ENCODE assay signal across 8 mouse cellular contexts in genomic region chr12:51829290-51830076, GRCm38 (mm10). TPM values are rescaled to one million over a fixed set of nuclear protein-coding genes. Genes with fewer than 3 reads are reported as not detected.
A peak's percentile ranks its signal among the peaks of the same experiment; 100 is the strongest.
DNase-seq lines count a peak whose midpoint lies in the region; ATAC-seq lines count a peak whose summit lies in the region.

Hectd1 (minus strand) TSS chr12:51829536.

- peak within 1 kb of the TSS; percentile 78 for H3K4me2 ChIP-seq in lung, embryonic 16.5 days (ENCODE audit: low read depth, low read length)

- peak within 1 kb of the TSS; percentile 99 for H3K27ac ChIP-seq in hindbrain, embryonic 10.5 days
- H3K27ac ChIP-seq in lung, embryonic 16.5 days (ENCODE audit: low read length): peak within 1 kb of the TSS; percentile 100

- H3K9ac ChIP-seq in lung, embryonic 16.5 days (ENCODE audit: low read length): peak within 1 kb of the TSS; percentile 99

- DNase-seq in MN1 (ENCODE audit: low spot score): peak; percentile 86
- DNase-seq in cerebellum, adult 9-10 months: peak; percentile 80
- DNase-seq in frontal cortex, adult 2 months (ENCODE audit: extremely low spot score in 1 of 2, low spot score in 1 of 2): peak; percentile 24 to 73
- peak; percentile 87 for DNase-seq in hindbrain, embryonic 10.5 days (ENCODE audit: low spot score)
- DNase-seq in layer of hippocampus, adult 9-11 months: peak; percentile 79
- peak; percentile 71 for DNase-seq in ovary, adult 18-20 months (ENCODE audit: low spot score)
- DNase-seq in thymus, postnatal 10 days (ENCODE audit: low spot score in 2 of 2): peak; percentile 82 to 83

- no peaks in the 10 kb centered on the region for H3K9me3 ChIP-seq in hindbrain, embryonic 10.5 days
- H3K9me3 ChIP-seq in lung, embryonic 16.5 days (ENCODE audit: control insufficient read depth, low read length): no peaks in the 10 kb centered on the region

- peaks cover 23% of the 10 kb centered on the region for H3K36me3 ChIP-seq in hindbrain, embryonic 10.5 days
- H3K36me3 ChIP-seq in lung, embryonic 16.5 days (ENCODE audit: control insufficient read depth, insufficient read depth, low read length): no peaks in the 10 kb centered on the region; the same call in none of the 2 replicates

- peak; percentile 97 for ATAC-seq in lung, embryonic 16.5 days (ENCODE audit: low read depth)

- WGBS in hindbrain, embryonic 10.5 days: under 1% methylated on average over 114 of the region's 114 CpGs
- under 1% methylated on average over 56 of the region's 114 CpGs for WGBS in lung, embryonic 16.5 days

- peaks cover 13% of the 10 kb centered on the region for H3K27me3 ChIP-seq in hindbrain, embryonic 10.5 days (ENCODE audit: insufficient read depth, poor library complexity, severe bottlenecking)
- H3K27me3 ChIP-seq in lung, embryonic 16.5 days (ENCODE audit: control insufficient read depth, insufficient read depth, low read depth, low read length): no peaks in the 10 kb centered on the region

- H3K4me3 ChIP-seq in hindbrain, embryonic 10.5 days: peak within 1 kb of the TSS; percentile 92
- peak within 1 kb of the TSS; percentile 98 for H3K4me3 ChIP-seq in lung, embryonic 16.5 days (ENCODE audit: low read length)

- H3K4me1 ChIP-seq in hindbrain, embryonic 10.5 days (replicated peaks): peaks cover 31% of the 10 kb centered on the region
- peaks cover 18% of the 10 kb centered on the region for H3K4me1 ChIP-seq in lung, embryonic 16.5 days (replicated peaks; ENCODE audit: control insufficient read depth, insufficient read depth, low read length)

RNA-seq across cellular contexts. Expression of gene Hectd1, which starts in this region (rescaled TPM):
- 33.6 and 35.3 TPM in 2 replicates for polyA plus RNA-seq in frontal cortex, adult 2 months (2012; rRNA removed)
- 28.1 and 31.1 TPM in 2 replicates for polyA plus RNA-seq in hindbrain, embryonic 10.5 days (2016; fragmentation: Nextera tagmentation; extraction: Ambion mirVana)
- 36.0 and 38.0 TPM in 2 replicates for polyA plus RNA-seq in lung, embryonic 16.5 days (2015; fragmentation: Nextera tagmentation; extraction: Ambion mirVana)

Comparison
In these comparisons a context has a peak if more than half of its experiments do, and no peak if none do; other contexts are left out.
1. Peak in every context shown above with its lines: DNase-seq, ATAC-seq, H3K4me3 ChIP-seq and H3K27ac ChIP-seq.